In the genomic region with DNA sequence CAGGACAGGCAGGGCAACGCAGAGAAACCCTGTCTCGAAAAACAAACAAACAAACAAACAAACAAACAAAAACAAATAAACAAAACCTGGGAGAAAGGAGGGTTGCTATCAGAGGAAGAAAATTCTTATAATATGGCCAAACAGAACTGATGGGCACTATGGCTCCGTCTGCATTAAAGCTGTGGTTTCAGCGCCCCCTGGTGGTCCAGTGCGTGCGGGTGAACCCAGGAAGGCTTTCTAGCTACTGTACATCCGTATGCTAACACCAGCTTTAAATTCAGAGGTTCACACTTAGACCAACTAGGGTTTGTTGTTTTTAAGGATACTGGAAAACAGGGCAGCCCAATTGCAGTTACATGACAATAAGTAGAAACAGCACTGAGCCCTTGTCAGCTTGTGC, we compare ENCODE assay signal across 8 mouse cellular contexts. TPM values are rescaled to one million over a fixed set of nuclear protein-coding genes. Genes with fewer than 3 reads are reported as not detected.
DNase-seq lines count a peak whose midpoint lies in the region; TF ChIP-seq lines count a peak whose summit lies in the region.

No protein-coding gene starts in this region.

- no peaks in the 10 kb centered on the region for H3K4me1 ChIP-seq in CH12.LX (ENCODE audit: control insufficient read depth in 1 of 2, insufficient read depth in 2 of 2)

- H3K9ac ChIP-seq in CH12.LX (ENCODE audit: insufficient read depth, low read depth), result no peak overlapping the region

- no peak overlapping the region for H3K4me3 ChIP-seq in CH12.LX (replicated peaks in 1 of 3; ENCODE audit: low read depth in 2 of 3, low read length in 2 of 3, poor library complexity in 1 of 3)

- TF ChIP-seq POLR2A in CH12.LX (IDR thresholded peaks at IDR 0.05; ENCODE audit: low read depth, low read length), result no peak

- TF ChIP-seq RAD21 in CH12.LX (IDR thresholded peaks at IDR 0.05; ENCODE audit: low read depth, low read length), result peak; percentile 33

- no peak overlapping the region for H3K4me2 ChIP-seq in CH12.LX (ENCODE audit: insufficient read depth, low read depth, poor library complexity, severe bottlenecking)

- peak; percentile 72 to 82 for TF ChIP-seq CTCF in CH12.LX (conservative IDR thresholded peaks at IDR 0.05 in 1 of 2, IDR thresholded peaks at IDR 0.05 in 1 of 2; ENCODE audit: low read depth in 2 of 2, low read length in 2 of 2)

- no peak for TF ChIP-seq EP300 in CH12.LX (IDR thresholded peaks at IDR 0.05; ENCODE audit: low read length)

- in situ Hi-C loops in CH12.LX (cut with MboI; ENCODE audit: low pct_ligation_motif_present, low pct_unique_long_range_greater_than_20kb, low sequenced_read_pairs), result no loop called here

- no peaks in the 10 kb centered on the region for H3K79me2 ChIP-seq in CH12.LX (replicated peaks; ENCODE audit: control insufficient read depth, extremely low read depth, insufficient read depth, poor library complexity, severe bottlenecking)

- peak; percentile 68 for DNase-seq in CH12.LX (ENCODE audit: extremely low read depth)
- DNase-seq in adrenal gland, postnatal 14 days, result peak; percentile 90
- DNase-seq in embryo, embryonic 9.5 days (ENCODE audit: extremely low spot score), result peak; percentile 47
- DNase-seq in heart, adult 9 months (ENCODE audit: low spot score in 2 of 2), result peak; percentile 35 to 73
- DNase-seq in layer of hippocampus, adult 8-10 months (ENCODE audit: low spot score in 2 of 2), result peak; percentile 56 to 88
- DNase-seq in lung, postnatal 10 days, result peak; percentile 86
- DNase-seq in ovary, postnatal 36 days (ENCODE audit: low spot score), result peak; percentile 74
- peak; percentile 67 to 81 for DNase-seq in thymus, postnatal 36 days

- no peak overlapping the region for H3K27ac ChIP-seq in CH12.LX (ENCODE audit: insufficient read depth, low read depth)

- peaks cover 57 to 91% of the 10 kb centered on the region in 2 experiments for H3K36me3 ChIP-seq in CH12.LX (replicated peaks in 1 of 2; ENCODE audit: control insufficient read depth in 1 of 2, insufficient read depth in 1 of 2, low read length in 1 of 2)

- peaks cover 13% of the 10 kb centered on the region for H3K9me3 ChIP-seq in CH12.LX (replicated peaks; ENCODE audit: low read length)

- dilution Hi-C loops in CH12.LX (cut with MboI; ENCODE audit: extremely low pct_ligation_motif_present, extremely low pct_unique_long_range_greater_than_20kb, low sequenced_read_pairs), result no loop called here

- H3K27me3 ChIP-seq in CH12.LX (replicated peaks), result no peaks in the 10 kb centered on the region

TF ChIP-seq in CH12.LX, 34 proteins besides CTCF, POLR2A, EP300 and RAD21:
- no peak for TF ChIP-seq IRF4 (IDR thresholded peaks at IDR 0.05; ENCODE audit: low read depth, low read length)
- peak; percentile 41 for TF ChIP-seq SMC3 (IDR thresholded peaks at IDR 0.05; ENCODE audit: low read depth, low read length)
- no peak for TF ChIP-seq GABPA (IDR thresholded peaks at IDR 0.05; ENCODE audit: insufficient replicate concordance, low read depth, low read length)
TF ChIP-seq in CH12.LX: peak in this region for 1.

RNA-seq across cellular contexts. Expression of a gene that starts 12.2 kb away (rescaled TPM):
- total RNA-seq in CH12.LX (2012; rRNA removed), result 45.8 and 65.6 TPM in 2 replicates
- 113 and 174 TPM in 2 replicates for total RNA-seq in CH12.LX (2014; rRNA removed)
- polyA plus RNA-seq in CH12.LX (2012; ENCODE audit: insufficient read length, low read depth), result 108 and 123 TPM in 2 replicates
- 66.3 and 70.1 TPM in 2 replicates for total RNA-seq in adrenal gland, postnatal 14 days (2021)
- 10 to 100 TPM; 40.2 to 54.4 (median 44.8) TPM for total RNA-seq in layer of hippocampus, adult 8-10 months (2022)

RNA-seq across cellular contexts. Expression of a gene that starts 59.2 kb away (rescaled TPM):
- 1.0 TPM in 2 replicates for total RNA-seq in CH12.LX (2012; rRNA removed)
- 2.6 and 3.8 TPM in 2 replicates for total RNA-seq in CH12.LX (2014; rRNA removed)
- polyA plus RNA-seq in CH12.LX (2012; ENCODE audit: insufficient read length, low read depth), result 5.3 and 7.7 TPM in 2 replicates
- 19.2 and 20.5 TPM in 2 replicates for total RNA-seq in adrenal gland, postnatal 14 days (2021)
- 10 to 100 TPM; 48.3 to 51.1 (median 49.1) TPM for total RNA-seq in layer of hippocampus, adult 8-10 months (2022)
